In the genomic region with DNA sequence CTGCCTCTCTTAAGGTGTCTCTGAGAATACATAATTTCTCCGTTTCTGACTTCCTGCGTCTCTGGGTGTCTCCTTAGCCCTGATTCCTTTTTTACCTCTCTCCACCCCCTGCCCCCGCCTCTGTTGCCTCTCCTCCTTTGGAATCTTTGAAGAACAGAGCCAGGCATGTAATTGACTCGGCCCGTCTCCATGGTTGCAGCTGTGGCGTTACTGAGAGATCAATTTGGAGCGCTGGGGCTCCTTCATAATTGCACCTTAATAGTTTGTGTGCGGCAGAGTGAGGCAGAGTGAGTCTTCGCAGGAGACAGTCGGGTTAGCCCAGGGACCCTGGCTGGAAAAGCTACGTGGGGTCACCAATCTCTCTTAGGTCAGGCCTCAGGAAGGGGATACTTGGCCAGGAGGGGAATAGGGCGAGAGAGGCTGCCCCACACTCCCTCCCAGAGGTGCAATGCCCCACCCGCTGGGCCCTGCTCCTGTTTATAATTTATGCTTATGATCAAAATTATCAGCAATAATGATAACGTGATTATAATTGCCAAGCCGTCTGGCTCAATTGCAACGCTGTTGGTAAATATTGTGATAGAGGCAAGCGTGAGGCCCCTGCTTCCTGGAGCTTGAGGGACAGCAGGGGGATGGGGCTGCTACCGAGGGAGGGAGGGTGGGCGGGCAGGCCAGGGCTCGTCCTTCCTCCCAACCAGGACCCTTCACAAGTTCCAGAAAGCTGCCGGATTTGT, we compare ENCODE assay signal across 8 mouse cellular contexts. TPM values are rescaled to one million over a fixed set of nuclear protein-coding genes. Genes with fewer than 3 reads are reported as not detected.
DNase-seq lines count a peak whose midpoint lies in the region; ATAC-seq lines count a peak whose summit lies in the region.

No protein-coding gene starts in this region.

- H3K9ac ChIP-seq in hindbrain, embryonic 11.5 days (ENCODE audit: low read depth, low read length), result 0 out of 2 replicates have a peak overlapping the region, but pooled peaks have one; percentile 19
- H3K9ac ChIP-seq in liver, embryonic 16.5 days (ENCODE audit: low read depth, low read length), result 0 out of 2 replicates have a peak overlapping the region, but pooled peaks have one; percentile 10
- no peak overlapping the region for H3K9ac ChIP-seq in stomach, embryonic 14.5 days (replicated peaks; ENCODE audit: low read depth, low read length)

- no peak overlapping the region for H3K4me3 ChIP-seq in heart, embryonic 10.5 days
- H3K4me3 ChIP-seq in hindbrain, embryonic 11.5 days (ENCODE audit: low read depth, low read length), result no peak overlapping the region
- no peak overlapping the region for H3K4me3 ChIP-seq in liver, embryonic 16.5 days (ENCODE audit: low read depth, low read length)
- no peak overlapping the region for H3K4me3 ChIP-seq in stomach, embryonic 14.5 days (ENCODE audit: low read depth, low read length)

- peaks cover 21% of the 10 kb centered on the region for H3K4me1 ChIP-seq in heart, embryonic 10.5 days
- peaks cover 10% of the 10 kb centered on the region for H3K4me1 ChIP-seq in hindbrain, embryonic 11.5 days (replicated peaks; ENCODE audit: control insufficient read depth, insufficient read depth, low read length)
- peaks cover 42% of the 10 kb centered on the region for H3K4me1 ChIP-seq in liver, embryonic 16.5 days (ENCODE audit: control insufficient read depth, low read depth, low read length)
- 0 out of 2 replicates have a peak, but pooled peaks cover 13% of the 10 kb centered on the region for H3K4me1 ChIP-seq in stomach, embryonic 14.5 days (ENCODE audit: control insufficient read depth, insufficient read depth, low read length)

- no peaks in the 10 kb centered on the region for H3K9me3 ChIP-seq in heart, embryonic 10.5 days
- H3K9me3 ChIP-seq in hindbrain, embryonic 11.5 days (ENCODE audit: control insufficient read depth, low read length), result no peaks in the 10 kb centered on the region
- no peaks in the 10 kb centered on the region for H3K9me3 ChIP-seq in liver, embryonic 16.5 days (replicated peaks; ENCODE audit: control insufficient read depth, low read length)
- no peaks in the 10 kb centered on the region for H3K9me3 ChIP-seq in stomach, embryonic 14.5 days (ENCODE audit: control insufficient read depth, low read depth, low read length)

- peak; percentile 74 for DNase-seq in heart, embryonic 10.5 days (ENCODE audit: low spot score)
- DNase-seq in heart, postnatal 4 days, result no peak
- DNase-seq in hindbrain, embryonic 11.5 days (ENCODE audit: low spot score), result peak; percentile 69
- DNase-seq in cerebellum, postnatal 4 days (ENCODE audit: low spot score in 2 of 2), result no peak
- DNase-seq in urinary bladder, adult 2 months (ENCODE audit: low spot score), result no peak
- DNase-seq in gastrocnemius, postnatal 25 days, result no peak

- peak; percentile 68; the same call in 1 of the 2 replicates for ATAC-seq in hindbrain, embryonic 11.5 days (ENCODE audit: low FRiP score)
- ATAC-seq in liver, embryonic 16.5 days (ENCODE audit: low read depth), result 0 out of 2 replicates have a peak, but pooled peaks have one; percentile 6
- ATAC-seq in stomach, embryonic 14.5 days (ENCODE audit: insufficient number of reproducible peaks, insufficient read depth, low FRiP score, low read depth), result no peak

- H3K36me3 ChIP-seq in heart, embryonic 10.5 days, result no peaks in the 10 kb centered on the region
- H3K36me3 ChIP-seq in hindbrain, embryonic 11.5 days (ENCODE audit: control insufficient read depth, insufficient read depth, low read length), result no peaks in the 10 kb centered on the region
- H3K36me3 ChIP-seq in liver, embryonic 16.5 days (ENCODE audit: control insufficient read depth, insufficient read depth), result no peaks in the 10 kb centered on the region
- no peaks in the 10 kb centered on the region for H3K36me3 ChIP-seq in stomach, embryonic 14.5 days (ENCODE audit: control insufficient read depth, insufficient read depth, low read length)

- peak overlapping the region; percentile 12 for H3K4me2 ChIP-seq in hindbrain, embryonic 11.5 days (replicated peaks; ENCODE audit: low read depth, low read length)
- peak overlapping the region; percentile 23 for H3K4me2 ChIP-seq in liver, embryonic 16.5 days (ENCODE audit: low read depth, low read length)
- H3K4me2 ChIP-seq in stomach, embryonic 14.5 days (replicated peaks; ENCODE audit: low read depth, low read length), result 0 out of 2 replicates have a peak overlapping the region, but pooled peaks have one; percentile 5

- H3K27me3 ChIP-seq in heart, embryonic 10.5 days (ENCODE audit: insufficient read depth, poor library complexity, severe bottlenecking), result no peaks in the 10 kb centered on the region
- no peaks in the 10 kb centered on the region for H3K27me3 ChIP-seq in hindbrain, embryonic 11.5 days (ENCODE audit: control insufficient read depth, insufficient read depth, low read length)
- H3K27me3 ChIP-seq in liver, embryonic 16.5 days (ENCODE audit: control insufficient read depth, insufficient read depth, low read depth, low read length), result no peaks in the 10 kb centered on the region
- no peaks in the 10 kb centered on the region for H3K27me3 ChIP-seq in stomach, embryonic 14.5 days (ENCODE audit: control insufficient read depth, insufficient read depth, low read length)

- 35% methylated on average over 21 of the region's 21 CpGs for WGBS in heart, embryonic 10.5 days
- WGBS in hindbrain, embryonic 11.5 days, result 17% methylated on average over 21 of the region's 21 CpGs
- 49% methylated on average over 21 of the region's 21 CpGs for WGBS in liver, embryonic 16.5 days (ENCODE audit: insufficient replicate concordance)
- 22% methylated on average over 21 of the region's 21 CpGs for WGBS in stomach, embryonic 14.5 days

- H3K27ac ChIP-seq in heart, embryonic 10.5 days, result peak overlapping the region; percentile 3; the same call in 1 of the 2 replicates
- peak overlapping the region; percentile 19; the same call in 1 of the 2 replicates for H3K27ac ChIP-seq in hindbrain, embryonic 11.5 days (ENCODE audit: low read depth, low read length)
- H3K27ac ChIP-seq in liver, embryonic 16.5 days (ENCODE audit: low read length), result peak overlapping the region; percentile 74
- H3K27ac ChIP-seq in stomach, embryonic 14.5 days (ENCODE audit: low read length), result no peak overlapping the region

RNA-seq across cellular contexts. Expression of a gene that starts 9.9 kb away (rescaled TPM):
- polyA plus RNA-seq in heart, embryonic 10.5 days (2016; fragmentation: Nextera tagmentation; extraction: Ambion mirVana), result 64.1 and 74.8 TPM in 2 replicates
- 10 to 100 TPM; 59.8 to 60.3 TPM for total RNA-seq in heart, postnatal 4 days (2021)
- polyA plus RNA-seq in hindbrain, embryonic 11.5 days (2014; fragmentation: Nextera tagmentation; extraction: Ambion mirVana), result 65.3 and 69.3 TPM in 2 replicates
- polyA plus RNA-seq in liver, embryonic 16.5 days (2015; fragmentation: Nextera tagmentation; extraction: Ambion mirVana), result 9.9 and 11.6 TPM in 2 replicates
- 107 and 112 TPM in 2 replicates for polyA plus RNA-seq in stomach, embryonic 14.5 days (2014; fragmentation: Nextera tagmentation; extraction: Ambion mirVana)
- polyA plus RNA-seq in urinary bladder, adult 2 months (2012; rRNA removed), result 27.1 and 31.5 TPM in 2 replicates
- total RNA-seq in gastrocnemius, postnatal 25 days (2021), result 1 to 10 TPM; 9.6 to 9.9 TPM

Comparison
In these comparisons a context has a peak if more than half of its experiments do, and no peak if none do; other contexts are left out.
1. DNase-seq: peak in heart, embryonic 10.5 days (single experiment) and hindbrain, embryonic 11.5 days (single experiment); none in heart, postnatal 4 days (single experiment), cerebellum, postnatal 4 days (0 of 2), urinary bladder, adult 2 months (single experiment) and gastrocnemius, postnatal 25 days (single experiment).
2. Peak in every context shown above with its lines, with median percentiles within 50 percentile points of each other: H3K4me2 ChIP-seq.